Comparison of ENCODE assay signal across 30 mouse cellular contexts in the genomic region with DNA sequence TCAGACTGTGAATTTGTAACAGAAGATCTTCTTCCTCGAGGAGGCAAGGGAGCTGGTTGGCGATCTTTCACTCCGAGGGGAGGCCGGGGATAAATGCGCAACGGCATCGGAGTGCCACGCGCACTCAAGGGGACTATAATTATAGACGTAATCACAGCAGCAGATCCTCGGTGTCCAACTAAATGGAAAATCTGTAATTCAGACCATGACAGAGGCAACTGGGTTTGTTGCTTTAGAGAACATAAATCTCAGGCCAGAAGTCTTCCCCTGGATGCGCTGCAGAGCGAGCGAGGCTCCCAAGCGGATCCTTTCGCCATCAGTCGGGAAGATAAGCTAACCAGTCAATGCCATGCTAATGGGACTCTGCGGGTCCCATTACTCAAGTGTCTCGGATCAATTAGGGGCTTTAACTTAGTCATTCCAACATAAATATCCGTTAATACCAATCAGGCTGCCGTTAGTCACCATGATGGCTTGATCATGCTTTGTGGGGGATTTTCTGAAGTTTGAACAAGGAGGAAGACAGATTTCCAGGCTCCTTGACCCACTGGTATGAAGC.
DNase-seq lines count a peak whose midpoint lies in the region; ATAC-seq and TF ChIP-seq lines count a peak whose summit lies in the region.
"Had no signal": no experiment of that assay in that cellular context is flagged by ENCODE, and none has a peak within 500 bp of the region (broad histone marks: within the 10 kb centered on the region; RNA-seq: fewer than 3 reads in every experiment).

No protein-coding gene starts in this region.

- H3K9me3 ChIP-seq in hindbrain, embryonic 12.5 days (replicated peaks) = no peaks in the 10 kb centered on the region; the same call in 1 of the 2 replicates
- no peaks in the 10 kb centered on the region for H3K9me3 ChIP-seq in hindbrain, embryonic 11.5 days (ENCODE audit: control insufficient read depth, low read length)
- no peaks in the 10 kb centered on the region for H3K9me3 ChIP-seq in kidney, embryonic 15.5 days (replicated peaks)
- H3K9me3 ChIP-seq: forebrain, embryonic 13.5 days; limb, embryonic 10.5 days; limb, embryonic 15.5 days; midbrain, embryonic 15.5 days; stomach, embryonic 15.5 days had no signal

- no peaks in the 10 kb centered on the region for H3K36me3 ChIP-seq in hindbrain, embryonic 12.5 days
- no peaks in the 10 kb centered on the region for H3K36me3 ChIP-seq in hindbrain, embryonic 11.5 days (ENCODE audit: control insufficient read depth, insufficient read depth, low read length)
- no peaks in the 10 kb centered on the region for H3K36me3 ChIP-seq in kidney, embryonic 15.5 days
- H3K36me3 ChIP-seq in testis, adult 2 months (ENCODE audit: control insufficient read depth, insufficient read depth, low read length) = no peaks in the 10 kb centered on the region
- H3K36me3 ChIP-seq: G1E; limb, embryonic 10.5 days; limb, embryonic 15.5 days; liver, embryonic 13.5 days; midbrain, embryonic 15.5 days; stomach, embryonic 15.5 days had no signal

- ATAC-seq in hindbrain, embryonic 12.5 days (ENCODE audit: low FRiP score) = 0 out of 2 replicates have a peak, but pooled peaks have one; percentile 12
- no peak for ATAC-seq in hindbrain, embryonic 11.5 days (ENCODE audit: low FRiP score)
- ATAC-seq in kidney, embryonic 15.5 days (replicated peaks; ENCODE audit: low FRiP score) = peak; percentile 61
- ATAC-seq: forebrain, embryonic 13.5 days; inflammation-experienced regulatory T-cells, adult 6 months; lung, postnatal 0 days; midbrain, embryonic 15.5 days had no signal

- no peak overlapping the region for H3K27ac ChIP-seq in hindbrain, embryonic 12.5 days
- no peak overlapping the region for H3K27ac ChIP-seq in hindbrain, embryonic 11.5 days (ENCODE audit: low read depth, low read length)
- no peak overlapping the region for H3K27ac ChIP-seq in kidney, embryonic 15.5 days
- no peak overlapping the region for H3K27ac ChIP-seq in testis, adult 2 months (ENCODE audit: control insufficient read depth, insufficient read depth, low read depth, low read length)
- H3K27ac ChIP-seq: forebrain, embryonic 13.5 days; limb, embryonic 10.5 days; limb, embryonic 15.5 days; liver, embryonic 13.5 days; midbrain, embryonic 15.5 days; stomach, embryonic 15.5 days had no signal

- no peak overlapping the region for H3K4me2 ChIP-seq in hindbrain, embryonic 12.5 days (replicated peaks)
- H3K4me2 ChIP-seq in hindbrain, embryonic 11.5 days (replicated peaks; ENCODE audit: low read depth, low read length) = no peak overlapping the region
- peak overlapping the region; percentile 24 for H3K4me2 ChIP-seq in kidney, embryonic 15.5 days
- H3K4me2 ChIP-seq: forebrain, embryonic 13.5 days; heart, embryonic 11.5 days; limb, embryonic 15.5 days; liver, embryonic 13.5 days; midbrain, embryonic 15.5 days; stomach, embryonic 15.5 days had no signal

- no peak for TF ChIP-seq CTCF in testis, adult 2 months (IDR thresholded peaks at IDR 0.05; ENCODE audit: control insufficient read depth, insufficient read depth, insufficient replicate concordance, low read depth, low read length)

- H3K4me3 ChIP-seq in hindbrain, embryonic 12.5 days = no peak overlapping the region
- no peak overlapping the region for H3K4me3 ChIP-seq in hindbrain, embryonic 11.5 days (ENCODE audit: low read depth, low read length)
- H3K4me3 ChIP-seq in kidney, embryonic 15.5 days (replicated peaks) = no peak overlapping the region
- peak overlapping the region; percentile 68 for H3K4me3 ChIP-seq in testis, adult 2 months (ENCODE audit: control insufficient read depth, low read depth, low read length)
- H3K4me3 ChIP-seq: forebrain, embryonic 13.5 days; limb, embryonic 10.5 days; limb, embryonic 15.5 days; liver, embryonic 13.5 days; megakaryocyte, embryonic 14.5 days; midbrain, embryonic 15.5 days; stomach, embryonic 15.5 days had no signal

- WGBS in hindbrain, embryonic 12.5 days = 85% methylated on average over 21 of the region's 21 CpGs
- WGBS in hindbrain, embryonic 11.5 days = 90% methylated on average over 21 of the region's 21 CpGs
- WGBS in kidney, embryonic 15.5 days = 58% methylated on average over 21 of the region's 21 CpGs

- TF ChIP-seq POLR2A in testis, adult 2 months (IDR thresholded peaks at IDR 0.05; ENCODE audit: control insufficient read depth, low read depth, low read length) = no peak

- DNase-seq in hindbrain, embryonic 11.5 days (ENCODE audit: low spot score) = no peak
- no peak for DNase-seq in kidney, postnatal 36 days
- no peak for DNase-seq in testis, postnatal 14 days (ENCODE audit: low spot score)
- DNase-seq in left cerebral cortex, adult 8-10 months (ENCODE audit: low spot score in 2 of 2) = no peak
- DNase-seq: adrenal gland, postnatal 10 days; cerebellum, adult 8-10 months; cerebellum, postnatal 36 days; gastrocnemius, postnatal 14 days; heart, postnatal 36 days; kidney, adult 11 months; kidney, postnatal 25 days; liver, embryonic 13.5 days; lung, adult 18-20 months; lung, postnatal 4 days; right cerebral cortex, postnatal 25 days; thymus, adult 18-20 months; thymus, postnatal 25 days had no signal

- peaks cover 6% of the 10 kb centered on the region; the same call in 1 of the 2 replicates for H3K4me1 ChIP-seq in hindbrain, embryonic 12.5 days
- H3K4me1 ChIP-seq in hindbrain, embryonic 11.5 days (replicated peaks; ENCODE audit: control insufficient read depth, insufficient read depth, low read length) = no peaks in the 10 kb centered on the region
- H3K4me1 ChIP-seq in kidney, embryonic 15.5 days = peaks cover 10% of the 10 kb centered on the region
- peaks cover 3% of the 10 kb centered on the region for H3K4me1 ChIP-seq in testis, adult 2 months (ENCODE audit: control insufficient read depth, insufficient read depth, low read length)
- H3K4me1 ChIP-seq: limb, embryonic 15.5 days; liver, embryonic 13.5 days; megakaryocyte, embryonic 14.5 days; midbrain, embryonic 15.5 days; stomach, embryonic 15.5 days had no signal

- no peak overlapping the region for H3K9ac ChIP-seq in hindbrain, embryonic 12.5 days
- no peak overlapping the region for H3K9ac ChIP-seq in hindbrain, embryonic 11.5 days (ENCODE audit: low read depth, low read length)
- no peak overlapping the region for H3K9ac ChIP-seq in kidney, embryonic 15.5 days
- H3K9ac ChIP-seq: forebrain, embryonic 13.5 days; limb, embryonic 15.5 days; liver, embryonic 13.5 days; midbrain, embryonic 15.5 days; stomach, embryonic 15.5 days had no signal

- no peaks in the 10 kb centered on the region for H3K27me3 ChIP-seq in hindbrain, embryonic 12.5 days
- no peaks in the 10 kb centered on the region for H3K27me3 ChIP-seq in hindbrain, embryonic 11.5 days (ENCODE audit: control insufficient read depth, insufficient read depth, low read length)
- no peaks in the 10 kb centered on the region for H3K27me3 ChIP-seq in kidney, embryonic 15.5 days
- no peaks in the 10 kb centered on the region for H3K27me3 ChIP-seq in testis, adult 2 months (ENCODE audit: control insufficient read depth, insufficient read depth, low read length)
- H3K27me3 ChIP-seq: forebrain, embryonic 13.5 days; limb, embryonic 15.5 days; liver, embryonic 13.5 days; megakaryocyte, embryonic 14.5 days; midbrain, embryonic 15.5 days; stomach, embryonic 15.5 days had no signal
